Mouse (Mus musculus): ENCODE data around the gene Sgpp2.

DNA sequence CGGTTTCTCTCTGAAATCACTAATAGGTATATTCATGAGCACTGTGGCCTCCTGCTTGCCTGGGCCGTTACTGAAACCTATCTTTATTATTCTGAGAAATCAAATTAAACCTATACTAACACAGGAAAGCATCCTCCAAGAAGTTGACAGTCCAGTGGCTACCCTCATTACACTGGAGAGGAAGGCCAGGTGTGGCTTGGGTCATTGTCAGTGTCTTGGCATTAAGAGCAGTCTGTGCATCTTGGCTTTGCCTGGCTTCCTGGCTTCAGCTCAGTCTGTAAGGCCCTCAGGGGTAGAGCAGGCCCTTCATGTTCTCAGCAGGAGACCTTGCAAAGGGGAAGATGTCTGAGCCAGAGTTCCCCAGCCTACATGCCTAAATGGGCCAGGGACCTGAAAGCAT lies 99.3 kb downstream of the Sgpp2 start:
- TF ChIP-seq CHD2 (IDR thresholded peaks at IDR 0.05; ENCODE audit: low read depth, low read length) (no peak), ZC3H11A (IDR thresholded peaks at IDR 0.05; ENCODE audit: borderline replicate concordance, low read depth, low read length) (no peak), ZNF384 (IDR thresholded peaks at IDR 0.05; ENCODE audit: low read depth, low read length) (no peak), HCFC1 (IDR thresholded peaks at IDR 0.05; ENCODE audit: borderline replicate concordance, insufficient read depth, low read length) (no peak)

Data from ES-E14 (cell line).